Mouse (Mus musculus) liver, embryonic 16.5 days (tissue): Measurements from ENCODE around the gene Glmp. TPM values are rescaled to one million over a fixed set of nuclear protein-coding genes. Genes with fewer than 3 reads are reported as not detected.
"Not testable (repeated sequence)": the region's sequence is repeated elsewhere in the genome, so short reads cannot be mapped to it uniquely, and the experiment has no call there.

Source experiments
- ATAC-seq: fragments of 200-750 bp; cut with Nextera tagmentation; 2 replicates; pipeline ENCODE4 v1.8.0; 2017; ENCODE audit warnings: low read depth, mild to moderate bottlenecking, moderate number of reproducible peaks, moderate library complexity
- H3K27ac ChIP-seq: fragments of 300-500 bp; sonication (generic); 2 replicates; pipeline ENCODE4 v1.5.1; 2014; ENCODE audit warnings: mild to moderate bottlenecking, low read length
- H3K27me3 ChIP-seq: fragments of 300-500 bp; sonication (generic); 2 replicates; pipeline ENCODE4 v1.6.1; 2014; ENCODE audit warnings: low read depth, low read length, mixed read lengths; ENCODE audit not compliant: control insufficient read depth, insufficient read depth
- H3K36me3 ChIP-seq: fragments of 300-500 bp; sonication (generic); 2 replicates; pipeline ENCODE4 v1.6.1; 2014; ENCODE audit warnings: mild to moderate bottlenecking; ENCODE audit not compliant: control insufficient read depth, insufficient read depth
- H3K4me1 ChIP-seq: fragments of 300-500 bp; sonication (generic); 2 replicates; pipeline ENCODE4 v1.6.1; 2014; ENCODE audit warnings: low read depth, low read length, mixed read lengths; ENCODE audit not compliant: control insufficient read depth
- H3K4me2 ChIP-seq: fragments of 300-500 bp; sonication (generic); 2 replicates; pipeline ENCODE4 v1.6.1; 2014; ENCODE audit warnings: low read depth, low read length, mixed read lengths
- H3K4me3 ChIP-seq: fragments of 300-500 bp; sonication (generic); 2 replicates; pipeline ENCODE4 v1.5.1; 2014; ENCODE audit warnings: low read depth, mild to moderate bottlenecking, low read length
- H3K9ac ChIP-seq: fragments of 300-500 bp; sonication (generic); 2 replicates; pipeline ENCODE4 v1.6.1; 2014; ENCODE audit warnings: low read depth, low read length
- H3K9me3 ChIP-seq: fragments of 300-500 bp; sonication (generic); replicated peaks from 2 replicates; pipeline ENCODE4 v1.6.1; 2016; ENCODE audit warnings: low read length; ENCODE audit not compliant: control insufficient read depth
- WGBS: fragments of 180-500 bp; shearing (Covaris S2); extraction: QIAGEN DNeasy Blood & Tissue Kit; methylation state at CpG from one replicate; pipeline ENCODE4 v1.1.7; 2014; ENCODE audit not compliant: insufficient replicate concordance; 5-methylcytosine and 5-hydroxymethylcytosine counted together
- polyA plus RNA-seq: library from polyadenylated mRNA; unstranded; fragments of >200 nt; fragmentation: Nextera tagmentation; extraction: Ambion mirVana; gene quantifications from 2 replicates; pipeline ENCODE4 v1.2.1, GENCODE M21; 2015

Glmp gene
- polyA plus RNA-seq, 1 experiment from 2014 or later, result 97.1 TPM

GRCm38 (mm10) chr3:88288133-88288713 lies 36.6 kb upstream of the Glmp start:
- H3K9ac ChIP-seq, H3K4me3 ChIP-seq, H3K36me3 ChIP-seq, H3K27me3 ChIP-seq, H3K27ac ChIP-seq, ATAC-seq, H3K4me1 ChIP-seq, H3K9me3 ChIP-seq, H3K4me2 ChIP-seq: not testable (repeated sequence)
- WGBS, result 63% methylated on average over 8 of the region's 10 CpGs

- no peaks in the 10 kb centered on the region for H3K27me3 ChIP-seq
- H3K4me2 ChIP-seq, result no peak overlapping the region
- ATAC-seq, result no peak
- no peaks in the 10 kb centered on the region for H3K9me3 ChIP-seq
- no peak overlapping the region for H3K4me3 ChIP-seq
- H3K9ac ChIP-seq, result no peak overlapping the region
- WGBS, result 39% methylated on average over 4 of the region's 4 CpGs
- no peaks in the 10 kb centered on the region for H3K36me3 ChIP-seq
- no peak overlapping the region for H3K27ac ChIP-seq
- peaks cover 5% of the 10 kb centered on the region for H3K4me1 ChIP-seq
These were observed 32.9 kb upstream of the Glmp start for GRCm38 (mm10) chr3:88291970-88292369.

GRCm38 (mm10) chr3:88295272-88295671 lies 29.6 kb upstream of the Glmp start:
- not testable (repeated sequence) for H3K4me3 ChIP-seq

GRCm38 (mm10) chr3:88296110-88296560 lies 28.7 kb upstream of the Glmp start:
- peak overlapping the region; percentile 73 for H3K9ac ChIP-seq
- peaks cover 14% of the 10 kb centered on the region for H3K36me3 ChIP-seq
- peak overlapping the region; percentile 80 for H3K4me3 ChIP-seq
- under 1% methylated on average over 12 of the region's 12 CpGs for WGBS
- H3K9me3 ChIP-seq, result no peaks in the 10 kb centered on the region
- H3K27me3 ChIP-seq, result no peaks in the 10 kb centered on the region
- H3K27ac ChIP-seq, result peak overlapping the region; percentile 95
- H3K4me1 ChIP-seq, result peaks cover 15% of the 10 kb centered on the region
- H3K4me2 ChIP-seq, result peak overlapping the region; percentile 91
- ATAC-seq, result no peak

More at GRCm38 (mm10) chr3:88295272-88295671, 29.6 kb upstream of the Glmp start:
- H3K9ac ChIP-seq, result peak overlapping the region; percentile 51
- H3K4me2 ChIP-seq, result peak overlapping the region; percentile 91
- not testable (repeated sequence) for H3K36me3 ChIP-seq, H3K27me3 ChIP-seq, ATAC-seq, H3K9me3 ChIP-seq
- WGBS, result 35% methylated on average over 1 of the region's 1 CpGs
- 0 out of 2 replicates have a peak overlapping the region, but pooled peaks have one; percentile 28 for H3K27ac ChIP-seq
- peaks cover 15% of the 10 kb centered on the region for H3K4me1 ChIP-seq

- H3K4me1 ChIP-seq, result peaks cover 15% of the 10 kb centered on the region
- H3K27ac ChIP-seq, result peak within 1 kb of the TSS; percentile 95
- peak within 1 kb of the TSS; percentile 91 for H3K4me2 ChIP-seq
- H3K9me3 ChIP-seq, result no peaks in the 10 kb centered on the region
- H3K27me3 ChIP-seq, result no peaks in the 10 kb centered on the region
- peak within 1 kb of the TSS; percentile 80 for H3K4me3 ChIP-seq
- peak; percentile 98 for ATAC-seq
- WGBS, result under 1% methylated on average over 44 of the region's 44 CpGs
- peaks cover 18% of the 10 kb centered on the region for H3K36me3 ChIP-seq
- peak within 1 kb of the TSS; percentile 79 for H3K9ac ChIP-seq
These were observed 28.1 kb upstream of the Glmp start, which contains the start of the genes Tsacc and Cct3 for GRCm38 (mm10) chr3:88296561-88297318. Gene Tsacc, minus strand, starts transcription at chr3:88296999. Gene Cct3, plus strand, starts transcription at chr3:88297116.

GRCm38 (mm10) chr3:88297321-88297851 lies 27.4 kb upstream of the Glmp start:
- Histone ChIP-seq H3K4me2 (peak overlapping the region; percentile 78), H3K4me3 (peak overlapping the region; percentile 80), H3K36me3 (peaks cover 25% of the 10 kb centered on the region), H3K9me3 (no peaks in the 10 kb centered on the region), H3K27me3 (no peaks in the 10 kb centered on the region), H3K27ac (peak overlapping the region; percentile 90), H3K4me1 (peaks cover 15% of the 10 kb centered on the region), H3K9ac (peak overlapping the region; percentile 79)
- 0 out of 2 replicates have a peak, but pooled peaks have one; percentile 7 for ATAC-seq
- under 1% methylated on average over 30 of the region's 30 CpGs for WGBS

- no peak overlapping the region for H3K4me3 ChIP-seq
- WGBS, result 26% methylated on average over 1 of the region's 1 CpGs
- no peak for ATAC-seq
These were observed 25.7 kb upstream of the Glmp start for GRCm38 (mm10) chr3:88299172-88299571.

GRCm38 (mm10) chr3:88328956-88329355 lies 4.1 kb downstream of the Glmp start:
- Histone ChIP-seq H3K9me3 (no peaks in the 10 kb centered on the region), H3K9ac (no peak overlapping the region), H3K4me1 (peaks cover 16% of the 10 kb centered on the region), H3K36me3 (no peaks in the 10 kb centered on the region), H3K27ac (no peak overlapping the region), H3K4me3 (no peak overlapping the region), H3K4me2 (no peak overlapping the region), H3K27me3 (no peaks in the 10 kb centered on the region)
- WGBS, result 64% methylated on average over 5 of the region's 5 CpGs
- no peak for ATAC-seq

More at GRCm38 (mm10) chr3:88299172-88299571, 25.7 kb upstream of the Glmp start:
- H3K27me3 ChIP-seq, result no peaks in the 10 kb centered on the region
- peaks cover 15% of the 10 kb centered on the region for H3K4me1 ChIP-seq
- H3K27ac ChIP-seq, result no peak overlapping the region
- H3K4me2 ChIP-seq, result no peak overlapping the region
- H3K9me3 ChIP-seq, result no peaks in the 10 kb centered on the region
- H3K36me3 ChIP-seq, result peaks cover 35% of the 10 kb centered on the region
- H3K9ac ChIP-seq, result no peak overlapping the region

- Histone ChIP-seq H3K4me1 (peaks cover 19% of the 10 kb centered on the region), H3K9me3 (no peaks in the 10 kb centered on the region), H3K4me3 (no peak overlapping the region), H3K27me3 (no peaks in the 10 kb centered on the region), H3K27ac (no peak overlapping the region), H3K36me3 (no peaks in the 10 kb centered on the region), H3K9ac (no peak overlapping the region), H3K4me2 (no peak overlapping the region)
- 13% methylated on average over 2 of the region's 2 CpGs for WGBS
- no peak for ATAC-seq
These were observed 6.5 kb downstream of the Glmp start for GRCm38 (mm10) chr3:88331282-88331681.
